Mouse (Mus musculus) kidney, embryonic 16.5 days (tissue): Measurements from ENCODE around the gene Spty2d1. TPM values are rescaled to one million over a fixed set of nuclear protein-coding genes. Genes with fewer than 3 reads are reported as not detected.

Experiments
- polyA plus RNA-seq: library from polyadenylated mRNA; unstranded; fragments of >200 nt; fragmentation: Nextera tagmentation; extraction: Ambion mirVana; gene quantifications from 2 replicates; pipeline ENCODE4 v1.2.1, GENCODE M21; 2015

Spty2d1 gene
- polyA plus RNA-seq, 1 experiment from 2014 or later, result 21.1 TPM

Other genes starting within 250 kb of the Spty2d1 start
- 30.9 and 34.4 TPM in 2 replicates for gene Hps5, start 212.3 kb downstream of the Spty2d1 start, polyA plus RNA-seq
- gene Gtf2h1, start 212.3 kb downstream of the Spty2d1 start, polyA plus RNA-seq, result 45.7 and 50.5 TPM in 2 replicates
- 1,802 and 1,946 TPM in 2 replicates for gene Ldha, start 166.9 kb downstream of the Spty2d1 start, polyA plus RNA-seq
- gene Ldhc, start 147.2 kb downstream of the Spty2d1 start, polyA plus RNA-seq, result 0.17 TPM in 1 of 2 replicates, not detected in the other
- gene Tsg101, start 88.4 kb downstream of the Spty2d1 start, polyA plus RNA-seq, result 163 and 179 TPM in 2 replicates
- gene Uevld, start 49.9 kb downstream of the Spty2d1 start, polyA plus RNA-seq, result 11.0 and 12.8 TPM in 2 replicates
- not detected in 2 replicates for gene Gm9999, start 24.8 kb downstream of the Spty2d1 start, polyA plus RNA-seq
- 34.8 and 35.8 TPM in 2 replicates for gene Tmem86a, start 42.2 kb upstream of the Spty2d1 start, polyA plus RNA-seq
- 0.89 and 0.90 TPM in 2 replicates for gene Ptpn5, start 125.3 kb upstream of the Spty2d1 start, polyA plus RNA-seq
- not detected in 2 replicates for gene Mrgpra6, start 196.5 kb upstream of the Spty2d1 start, polyA plus RNA-seq
- gene Mrgpra9, start 244.4 kb upstream of the Spty2d1 start, polyA plus RNA-seq, result not detected in 2 replicates